Mouse (Mus musculus) stomach, postnatal 0 days (tissue): ENCODE results near the gene Irs2. TPM values are rescaled to one million over a fixed set of nuclear protein-coding genes. Genes with fewer than 3 reads are reported as not detected.
A peak's percentile ranks its signal among the peaks of the same experiment; 100 is the strongest.

Experiments
- ATAC-seq: fragments of 200-750 bp; cut with Nextera tagmentation; 2 replicates; pipeline ENCODE4 v1.8.0; 2017; ENCODE audit not compliant: low FRiP score, low TSS enrichment
- DNase-seq: peaks from one replicate; pipeline ENCODE4 v3.0.0-alpha.2; 2016; ENCODE audit warnings: low spot score
- H3K27ac ChIP-seq: fragments of 300-500 bp; sonication (generic); replicated peaks from 2 replicates; pipeline ENCODE4 v1.5.1; 2014; ENCODE audit warnings: mild to moderate bottlenecking, control low read depth
- H3K27me3 ChIP-seq: fragments of 300-500 bp; sonication (generic); 2 replicates; pipeline ENCODE4 v1.6.1; 2014; ENCODE audit warnings: low read length; ENCODE audit not compliant: control insufficient read depth, insufficient read depth
- H3K36me3 ChIP-seq: fragments of 300-500 bp; sonication (generic); 2 replicates; pipeline ENCODE4 v1.6.1; 2014; ENCODE audit warnings: low read length, mixed read lengths; ENCODE audit not compliant: control insufficient read depth, insufficient read depth
- H3K4me1 ChIP-seq: fragments of 300-500 bp; sonication (generic); replicated peaks from 2 replicates; pipeline ENCODE4 v1.6.1; 2014; ENCODE audit warnings: antibody characterized with exemption; ENCODE audit not compliant: control insufficient read depth, insufficient read depth
- H3K4me2 ChIP-seq: fragments of 300-500 bp; sonication (generic); replicated peaks from 2 replicates; pipeline ENCODE4 v1.6.1; 2014; ENCODE audit warnings: low read depth, mild to moderate bottlenecking, control low read depth, moderate library complexity
- H3K4me3 ChIP-seq: fragments of 300-500 bp; sonication (generic); 2 replicates; pipeline ENCODE4 v1.5.1; 2014; ENCODE audit warnings: low read depth, low read length, control low read depth
- H3K9ac ChIP-seq: fragments of 300-500 bp; sonication (generic); 2 replicates; pipeline ENCODE4 v1.6.1; 2014; ENCODE audit warnings: mild to moderate bottlenecking, low read length, control low read depth, mixed read lengths
- H3K9me3 ChIP-seq: fragments of 300-500 bp; sonication (generic); 2 replicates; pipeline ENCODE4 v1.6.1; 2016; ENCODE audit warnings: low read length; ENCODE audit not compliant: control insufficient read depth
- CTCF ChIP-seq: IDR thresholded peaks from 2 replicates; pipeline ENCODE4 v1.5.1; 2016; ENCODE audit warnings: antibody characterized with exemption, low read depth, mild to moderate bottlenecking, moderate library complexity
- EP300 ChIP-seq: optimal IDR thresholded peaks from 2 replicates; pipeline ENCODE3; 2016; ENCODE audit warnings: antibody characterized with exemption
- WGBS: fragments of 180-500 bp; shearing (Covaris S2); extraction: QIAGEN DNeasy Blood & Tissue Kit; methylation state at CpG from one replicate; pipeline ENCODE4 v1.1.7; 2014; 5-methylcytosine and 5-hydroxymethylcytosine counted together
- polyA plus RNA-seq: library from polyadenylated mRNA; unstranded; fragments of >200 nt; fragmentation: Nextera tagmentation; extraction: Ambion mirVana; gene quantifications from 2 replicates; pipeline ENCODE4 v1.2.1, GENCODE M21; 2015

Gene Irs2
- polyA plus RNA-seq, 1 experiment from 2014 or later, result 3.3 TPM

- no peaks in the 10 kb centered on the region for H3K9me3 ChIP-seq
- H3K9ac ChIP-seq, result no peak overlapping the region
- 0 out of 2 replicates have a peak, but pooled peaks cover 2% of the 10 kb centered on the region for H3K4me1 ChIP-seq
- H3K4me3 ChIP-seq, result no peak overlapping the region
- no peak for DNase-seq
- 61% methylated on average over 3 of the region's 3 CpGs for WGBS
- H3K4me2 ChIP-seq, result no peak overlapping the region
- H3K36me3 ChIP-seq, result no peaks in the 10 kb centered on the region
- TF ChIP-seq CTCF (no peak), EP300 (no peak)
- H3K27me3 ChIP-seq, result no peaks in the 10 kb centered on the region
- ATAC-seq, result no peak
- H3K27ac ChIP-seq, result no peak overlapping the region
These were observed 3.7 kb upstream of the Irs2 start for GRCm38 (mm10) chr8:11011787-11012485.

GRCm38 (mm10) chr8:11010913-11011605, 2.8 kb upstream of the Irs2 start:
- peaks cover 6% of the 10 kb centered on the region; the same call in 1 of the 2 replicates for H3K4me1 ChIP-seq
- H3K9me3 ChIP-seq, result no peaks in the 10 kb centered on the region
- 0 out of 2 replicates have a peak overlapping the region, but pooled peaks have one; percentile 40 for H3K27ac ChIP-seq
- WGBS, result 15% methylated on average over 11 of the region's 11 CpGs
- TF ChIP-seq EP300 (no peak), CTCF (no peak)
- peak; percentile 62 for DNase-seq
- H3K4me3 ChIP-seq, result no peak overlapping the region
- H3K27me3 ChIP-seq, result no peaks in the 10 kb centered on the region
- no peak overlapping the region for H3K4me2 ChIP-seq
- ATAC-seq, result no peak
- H3K36me3 ChIP-seq, result peaks cover under 1% of the 10 kb centered on the region; the same call in 1 of the 2 replicates
- H3K9ac ChIP-seq, result no peak overlapping the region

DNA sequence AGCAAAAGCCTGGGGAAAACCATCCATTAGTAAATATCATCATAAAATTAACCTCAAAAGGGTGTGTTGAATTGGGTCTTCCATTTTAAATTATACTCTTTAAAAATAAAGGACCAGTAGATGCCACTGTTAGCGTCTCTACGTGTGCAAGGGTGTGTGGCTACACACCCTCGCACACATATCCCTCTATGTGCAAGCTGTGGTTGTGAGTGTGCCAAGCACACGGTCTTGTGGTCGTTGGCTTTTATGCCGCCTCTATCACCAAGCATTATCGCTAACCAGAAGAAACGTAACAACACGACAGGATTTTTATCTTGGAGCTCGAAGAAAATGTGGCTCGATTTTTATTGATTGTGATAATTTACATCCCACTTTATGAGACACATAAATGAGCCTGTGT, 2.1 kb upstream of the Irs2 start:
- Histone ChIP-seq H3K9ac (no peak overlapping the region), H3K27ac (no peak overlapping the region), H3K27me3 (no peaks in the 10 kb centered on the region), H3K4me1 (peaks cover 11% of the 10 kb centered on the region; the same call in 1 of the 2 replicates), H3K4me2 (no peak overlapping the region), H3K4me3 (no peak overlapping the region), H3K36me3 (peaks cover 6% of the 10 kb centered on the region), H3K9me3 (no peaks in the 10 kb centered on the region)
- 53% methylated on average over 11 of the region's 11 CpGs for WGBS
- TF ChIP-seq EP300, result no peak
- no peak for TF ChIP-seq CTCF
- DNase-seq (no peak), ATAC-seq (no peak)

DNA sequence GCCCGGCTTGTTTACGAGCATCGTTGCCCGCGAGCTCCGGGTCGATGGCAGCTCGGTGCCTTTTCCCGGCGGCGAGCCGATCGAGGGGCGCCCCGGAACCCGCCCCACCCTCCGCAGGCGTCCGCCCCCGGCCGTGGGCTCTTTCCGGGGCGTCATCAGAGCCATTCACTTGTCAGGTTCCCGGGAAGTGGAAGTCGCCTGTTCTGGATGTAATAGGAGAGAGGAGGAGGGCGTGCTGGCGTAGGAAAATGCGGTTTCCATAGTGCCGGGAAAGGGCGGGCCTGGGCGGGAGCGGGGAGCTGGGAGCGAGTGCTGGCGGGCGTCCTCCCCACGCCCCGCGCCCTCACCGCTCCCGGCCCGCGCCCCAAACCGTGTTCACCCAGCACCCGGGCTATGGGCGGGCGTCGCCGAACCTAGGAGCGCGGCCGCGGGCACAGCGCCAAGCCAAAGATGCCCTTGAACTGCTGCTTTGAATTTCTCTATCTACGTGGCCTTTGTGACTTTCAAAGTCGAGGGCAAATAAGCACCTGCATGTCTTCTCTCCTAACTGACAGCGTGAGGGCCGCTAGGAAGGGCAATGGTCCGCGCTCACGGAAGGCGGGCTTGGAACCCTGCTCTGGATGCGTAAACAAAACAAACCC, 1.3 kb upstream of the Irs2 start:
- 1% methylated on average over 51 of the region's 62 CpGs for WGBS
- H3K4me1 ChIP-seq, result peaks cover 14% of the 10 kb centered on the region
- TF ChIP-seq EP300 (no peak), CTCF (no peak)
- peak overlapping the region; percentile 99 for H3K27ac ChIP-seq
- ATAC-seq, result peak; percentile 78
- DNase-seq, result peak; percentile 94
- H3K4me3 ChIP-seq, result peak overlapping the region; percentile 86
- peak overlapping the region; percentile 94 for H3K4me2 ChIP-seq
- H3K27me3 ChIP-seq, result no peaks in the 10 kb centered on the region
- peaks cover 8% of the 10 kb centered on the region for H3K36me3 ChIP-seq
- no peaks in the 10 kb centered on the region for H3K9me3 ChIP-seq
- H3K9ac ChIP-seq, result peak overlapping the region; percentile 93

GRCm38 (mm10) chr8:11008842-11009420, 673 bp upstream of the Irs2 start:
- H3K4me1 ChIP-seq, result peaks cover 18% of the 10 kb centered on the region
- H3K9me3 ChIP-seq, result no peaks in the 10 kb centered on the region
- TF ChIP-seq CTCF, result no peak
- TF ChIP-seq EP300, result peak; percentile 18
- H3K36me3 ChIP-seq, result peaks cover 8% of the 10 kb centered on the region
- peak; percentile 88 for ATAC-seq
- H3K27me3 ChIP-seq, result no peaks in the 10 kb centered on the region
- H3K4me3 ChIP-seq, result peak overlapping the region; percentile 86
- WGBS, result under 1% methylated on average over 40 of the region's 73 CpGs
- peak overlapping the region; percentile 94 for H3K4me2 ChIP-seq
- H3K9ac ChIP-seq, result peak overlapping the region; percentile 93
- DNase-seq, result peak; percentile 99
- peak overlapping the region; percentile 99 for H3K27ac ChIP-seq
